Mouse (Mus musculus) megakaryocyte, embryonic 14.5 days (primary cell): ENCODE data around the gene Eif3g.

ENCODE experiments used
- FLI1 ChIP-seq: IDR thresholded peaks from 2 replicates; pipeline ENCODE4 v1.6.1; 2012; ENCODE audit warnings: low read length, inconsistent platforms, mixed read lengths
- GATA1 ChIP-seq: IDR thresholded peaks from 3 replicates; pipeline ENCODE4 v1.6.1; 2012; ENCODE audit warnings: mixed read lengths, low read length, inconsistent platforms, borderline replicate concordance

DNA sequence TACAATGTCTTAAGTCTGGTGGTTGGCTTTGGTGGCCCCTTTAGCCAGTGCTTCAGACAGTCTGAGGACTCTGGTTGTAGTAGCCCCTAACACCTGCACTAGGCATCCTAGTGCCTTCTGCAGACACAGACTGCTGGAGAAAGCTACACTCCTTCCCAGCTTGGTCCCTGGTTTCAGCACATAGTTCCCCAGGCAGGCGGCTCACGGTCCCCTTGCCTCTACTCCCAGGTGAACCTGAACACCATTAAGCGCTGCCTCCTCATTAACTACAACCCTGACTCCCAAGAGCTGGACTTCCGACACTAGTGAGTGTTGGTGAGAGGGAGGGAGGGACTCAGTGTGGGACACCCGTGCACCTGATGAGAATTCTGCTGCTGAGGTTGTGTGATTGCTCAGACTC, 8.0 kb downstream of the Eif3g start:
- no peak for TF ChIP-seq FLI1
- no peak for TF ChIP-seq GATA1
